Mouse (Mus musculus) neural tube, embryonic 14.5 days (tissue): ENCODE results near the gene Ece1. TPM values are rescaled to one million over a fixed set of nuclear protein-coding genes. Genes with fewer than 3 reads are reported as not detected.

Experiments used
- ATAC-seq: fragments of 200-750 bp; cut with Nextera tagmentation; 2 replicates; pipeline ENCODE4 v1.8.0; 2017; ENCODE audit warnings: low read depth, mild to moderate bottlenecking, moderate TSS enrichment, moderate library complexity
- H3K27ac ChIP-seq: fragments of 300-500 bp; sonication (generic); 2 replicates; pipeline ENCODE4 v1.5.1; 2014; ENCODE audit warnings: low read depth, mild to moderate bottlenecking, control low read depth, low read length, moderate library complexity, mixed read lengths
- H3K27me3 ChIP-seq: fragments of 300-500 bp; sonication (generic); 2 replicates; pipeline ENCODE4 v1.6.1; 2014; ENCODE audit warnings: low read length; ENCODE audit not compliant: control insufficient read depth, insufficient read depth
- H3K36me3 ChIP-seq: fragments of 300-500 bp; sonication (generic); 2 replicates; pipeline ENCODE4 v1.6.1; 2014; ENCODE audit warnings: low read length, mixed read lengths; ENCODE audit not compliant: control insufficient read depth, insufficient read depth
- H3K4me1 ChIP-seq: fragments of 300-500 bp; sonication (generic); 2 replicates; pipeline ENCODE4 v1.6.1; 2014; ENCODE audit warnings: low read length; ENCODE audit not compliant: control insufficient read depth, insufficient read depth
- H3K4me2 ChIP-seq: fragments of 300-500 bp; sonication (generic); 2 replicates; pipeline ENCODE4 v1.6.1; 2014; ENCODE audit warnings: mild to moderate bottlenecking, low read depth, low read length, control low read depth
- H3K4me3 ChIP-seq: fragments of 300-500 bp; sonication (generic); 2 replicates; pipeline ENCODE4 v1.5.1; 2014; ENCODE audit warnings: low read depth, low read length, control low read depth, mixed read lengths
- H3K9ac ChIP-seq: fragments of 300-500 bp; sonication (generic); replicated peaks from 2 replicates; pipeline ENCODE4 v1.6.1; 2014; ENCODE audit warnings: low read depth, mild to moderate bottlenecking, control low read depth, low read length, mixed read lengths
- H3K9me3 ChIP-seq: fragments of 300-500 bp; sonication (generic); 2 replicates; pipeline ENCODE4 v1.6.1; 2016; ENCODE audit warnings: low read length; ENCODE audit not compliant: control insufficient read depth
- WGBS: fragments of 180-500 bp; shearing (Covaris S2); extraction: QIAGEN DNeasy Blood & Tissue Kit; methylation state at CpG from one replicate; pipeline ENCODE4 v1.1.7; 2014; 5-methylcytosine and 5-hydroxymethylcytosine counted together
- polyA plus RNA-seq: library from polyadenylated mRNA; unstranded; fragments of >200 nt; fragmentation: Nextera tagmentation; extraction: Ambion mirVana; gene quantifications from 2 replicates; pipeline ENCODE4 v1.2.1, GENCODE M21; 2014

The Ece1 gene
- polyA plus RNA-seq, 1 experiment from 2014 or later: 24.9 TPM

- Histone ChIP-seq H3K4me1 (no peaks in the 10 kb centered on the region), H3K27me3 (no peaks in the 10 kb centered on the region), H3K36me3 (no peaks in the 10 kb centered on the region), H3K4me2 (no peak overlapping the region), H3K9ac (no peak overlapping the region), H3K4me3 (no peak overlapping the region), H3K9me3 (no peaks in the 10 kb centered on the region), H3K27ac (no peak overlapping the region)
- ATAC-seq: no peak
- 73% methylated on average over 1 of the region's 1 CpGs for WGBS
Observed at GRCm38 (mm10) chr4:137982869-137983268, 120.8 kb downstream of the Ece1 start.

- Histone ChIP-seq H3K4me3 (no peak overlapping the region), H3K4me2 (no peak overlapping the region), H3K27ac (no peak overlapping the region), H3K9ac (no peak overlapping the region), H3K27me3 (no peaks in the 10 kb centered on the region), H3K4me1 (no peaks in the 10 kb centered on the region), H3K36me3 (no peaks in the 10 kb centered on the region), H3K9me3 (no peaks in the 10 kb centered on the region)
- no peak for ATAC-seq
- 36% methylated on average over 10 of the region's 10 CpGs for WGBS
Observed at GRCm38 (mm10) chr4:137984212-137984611, 122.2 kb downstream of the Ece1 start.

GRCm38 (mm10) chr4:137984746-137985145 is 122.7 kb downstream of the Ece1 start:
- H3K9me3 ChIP-seq: no peaks in the 10 kb centered on the region
- no peak overlapping the region for H3K4me3 ChIP-seq
- H3K4me1 ChIP-seq: no peaks in the 10 kb centered on the region
- 81% methylated on average over 5 of the region's 5 CpGs for WGBS
- H3K36me3 ChIP-seq: no peaks in the 10 kb centered on the region
- H3K27ac ChIP-seq: no peak overlapping the region
- no peak for ATAC-seq
- no peaks in the 10 kb centered on the region for H3K27me3 ChIP-seq
- H3K9ac ChIP-seq: no peak overlapping the region
- H3K4me2 ChIP-seq: no peak overlapping the region

GRCm38 (mm10) chr4:137989426-137989825 is 127.4 kb downstream of the Ece1 start:
- ATAC-seq: no peak
- 77% methylated on average over 5 of the region's 5 CpGs for WGBS
- H3K9ac ChIP-seq: no peak overlapping the region

GRCm38 (mm10) chr4:137990433-137990832 is 128.4 kb downstream of the Ece1 start:
- H3K27ac ChIP-seq: no peak overlapping the region

More at GRCm38 (mm10) chr4:137989426-137989825, 127.4 kb downstream of the Ece1 start:
- no peak overlapping the region for H3K4me3 ChIP-seq
- no peak overlapping the region for H3K4me2 ChIP-seq
- H3K27me3 ChIP-seq: 0 out of 2 replicates have a peak, but pooled peaks cover 3% of the 10 kb centered on the region
- no peaks in the 10 kb centered on the region for H3K36me3 ChIP-seq
- H3K27ac ChIP-seq: no peak overlapping the region
- H3K9me3 ChIP-seq: no peaks in the 10 kb centered on the region
- peaks cover under 1% of the 10 kb centered on the region; the same call in 1 of the 2 replicates for H3K4me1 ChIP-seq

GRCm38 (mm10) chr4:137991240-137991639 is 129.2 kb downstream of the Ece1 start:
- H3K9ac ChIP-seq: no peak overlapping the region
- no peaks in the 10 kb centered on the region for H3K9me3 ChIP-seq
- peaks cover 18% of the 10 kb centered on the region for H3K4me1 ChIP-seq
- ATAC-seq: no peak
- no peaks in the 10 kb centered on the region for H3K36me3 ChIP-seq
- H3K27me3 ChIP-seq: 0 out of 2 replicates have a peak, but pooled peaks cover 3% of the 10 kb centered on the region
- H3K4me3 ChIP-seq: no peak overlapping the region
- H3K4me2 ChIP-seq: no peak overlapping the region
- H3K27ac ChIP-seq: no peak overlapping the region
- 58% methylated on average over 7 of the region's 7 CpGs for WGBS

More at GRCm38 (mm10) chr4:137990433-137990832, 128.4 kb downstream of the Ece1 start:
- H3K27me3 ChIP-seq: 0 out of 2 replicates have a peak, but pooled peaks cover 3% of the 10 kb centered on the region
- no peaks in the 10 kb centered on the region for H3K36me3 ChIP-seq
- no peak overlapping the region for H3K4me3 ChIP-seq
- WGBS: 87% methylated on average over 4 of the region's 4 CpGs
- H3K4me1 ChIP-seq: peaks cover 10% of the 10 kb centered on the region
- no peak for ATAC-seq
- no peak overlapping the region for H3K9ac ChIP-seq
- no peak overlapping the region for H3K4me2 ChIP-seq
- no peaks in the 10 kb centered on the region for H3K9me3 ChIP-seq

GRCm38 (mm10) chr4:137992890-137993289 is 130.9 kb downstream of the Ece1 start, which contains the start of gene Eif4g3:
Gene Eif4g3 (plus strand): TSS chr4:137993022.
- Histone ChIP-seq H3K4me1 (peaks cover 23% of the 10 kb centered on the region), H3K27ac (peak within 1 kb of the TSS; percentile 97), H3K36me3 (peaks cover under 1% of the 10 kb centered on the region; the same call in 1 of the 2 replicates), H3K9me3 (no peaks in the 10 kb centered on the region), H3K27me3 (0 out of 2 replicates have a peak, but pooled peaks cover 3% of the 10 kb centered on the region), H3K4me3 (peak within 1 kb of the TSS; percentile 91), H3K4me2 (peak within 1 kb of the TSS; percentile 84), H3K9ac (peak within 1 kb of the TSS; percentile 98)
- 2% methylated on average over 39 of the region's 39 CpGs for WGBS
- ATAC-seq: no peak

GRCm38 (mm10) chr4:137993291-137993758 is 131.3 kb downstream of the Ece1 start:
- H3K4me1 ChIP-seq: peaks cover 23% of the 10 kb centered on the region
- peaks cover 5% of the 10 kb centered on the region; the same call in 1 of the 2 replicates for H3K36me3 ChIP-seq
- no peaks in the 10 kb centered on the region for H3K9me3 ChIP-seq
- peak; percentile 94 for ATAC-seq
- H3K27me3 ChIP-seq: 0 out of 2 replicates have a peak, but pooled peaks cover 3% of the 10 kb centered on the region
- under 1% methylated on average over 47 of the region's 59 CpGs for WGBS
- H3K4me3 ChIP-seq: peak overlapping the region; percentile 91
- peak overlapping the region; percentile 97 for H3K27ac ChIP-seq
- peak overlapping the region; percentile 98 for H3K9ac ChIP-seq
- H3K4me2 ChIP-seq: peak overlapping the region; percentile 84

GRCm38 (mm10) chr4:137993821-137994561 is 132.0 kb downstream of the Ece1 start:
- peak; percentile 35 for ATAC-seq
- no peaks in the 10 kb centered on the region for H3K9me3 ChIP-seq
- H3K9ac ChIP-seq: peak overlapping the region; percentile 98
- peak overlapping the region; percentile 91 for H3K4me3 ChIP-seq
- peak overlapping the region; percentile 84 for H3K4me2 ChIP-seq
- peaks cover 23% of the 10 kb centered on the region for H3K4me1 ChIP-seq
- peaks cover 9% of the 10 kb centered on the region; the same call in 1 of the 2 replicates for H3K36me3 ChIP-seq
- WGBS: under 1% methylated on average over 32 of the region's 60 CpGs
- H3K27me3 ChIP-seq: 0 out of 2 replicates have a peak, but pooled peaks cover 3% of the 10 kb centered on the region
- peak overlapping the region; percentile 97 for H3K27ac ChIP-seq
